Mouse (Mus musculus) G1E (cell line): ENCODE measurements around the gene Vps26c.

Experiments used
- CTCF ChIP-seq: IDR thresholded peaks from 2 replicates; pipeline ENCODE4 v1.5.1; 2012; ENCODE audit warnings: low read depth, low read length, inconsistent platforms, mixed read lengths
- GATA2 ChIP-seq: IDR thresholded peaks from 2 replicates; pipeline ENCODE4 v1.6.1; 2012; ENCODE audit warnings: low read depth, low read length, inconsistent platforms, borderline replicate concordance
- POLR2AphosphoS5 ChIP-seq: IDR thresholded peaks from 2 replicates; pipeline ENCODE4 v1.6.1; 2012; ENCODE audit warnings: low read depth, low read length, inconsistent platforms; ENCODE audit not compliant: insufficient replicate concordance
- TAL1 ChIP-seq: conservative IDR thresholded peaks from 2 replicates; pipeline ENCODE4 v1.6.1; 2012; ENCODE audit warnings: low read depth, low read length, inconsistent platforms, mixed read lengths

DNA sequence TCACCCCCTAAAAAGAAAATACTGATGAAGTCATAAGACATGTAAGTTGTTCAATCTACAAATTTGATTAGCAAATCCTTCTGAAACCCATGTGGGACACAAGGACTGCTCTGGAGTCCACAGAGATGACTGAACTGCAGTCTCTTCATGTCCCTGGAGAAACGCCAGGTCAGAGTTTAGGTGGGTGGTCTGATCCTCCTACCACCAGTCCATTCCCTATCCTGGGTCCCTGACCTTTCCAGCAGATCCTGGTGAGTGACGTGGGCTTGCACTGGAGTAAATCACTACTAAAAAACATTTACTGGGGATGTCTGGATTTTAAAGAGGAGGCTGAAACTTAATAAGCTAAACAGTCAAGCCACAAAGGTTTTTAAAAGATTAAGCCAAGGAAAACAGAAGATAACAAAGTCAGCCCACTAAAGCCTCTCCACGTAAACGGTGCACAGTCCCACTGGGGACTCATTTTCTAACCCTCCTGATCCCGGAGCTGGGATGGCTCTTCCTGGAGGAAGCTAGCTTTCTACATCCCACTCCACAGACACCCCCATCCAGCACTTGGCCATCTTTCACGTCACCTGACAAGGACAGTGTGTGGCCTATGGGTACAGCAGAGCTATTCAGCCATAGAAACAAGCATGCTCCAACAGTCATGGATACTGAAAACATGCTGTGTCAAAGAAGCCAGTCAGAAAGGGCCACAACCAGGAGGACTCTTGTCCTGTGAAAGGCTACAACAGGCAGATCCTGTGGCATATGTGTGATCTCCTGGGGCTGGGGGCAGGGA, 2.8 kb downstream of the Vps26c start:
- TF ChIP-seq CTCF (no peak), GATA2 (no peak), TAL1 (no peak), POLR2AphosphoS5 (no peak)
